Mouse (Mus musculus) kidney, adult 18-20 months (tissue): ENCODE measurements around the gene Gm4724.
"Not testable (repeated sequence)": the region's sequence is repeated elsewhere in the genome, so short reads cannot be mapped to it uniquely, and the experiment has no call there.

Experiments used
- DNase-seq: peaks from one replicate; pipeline ENCODE4 v3.0.0; 2021

Gm4724 gene

DNA sequence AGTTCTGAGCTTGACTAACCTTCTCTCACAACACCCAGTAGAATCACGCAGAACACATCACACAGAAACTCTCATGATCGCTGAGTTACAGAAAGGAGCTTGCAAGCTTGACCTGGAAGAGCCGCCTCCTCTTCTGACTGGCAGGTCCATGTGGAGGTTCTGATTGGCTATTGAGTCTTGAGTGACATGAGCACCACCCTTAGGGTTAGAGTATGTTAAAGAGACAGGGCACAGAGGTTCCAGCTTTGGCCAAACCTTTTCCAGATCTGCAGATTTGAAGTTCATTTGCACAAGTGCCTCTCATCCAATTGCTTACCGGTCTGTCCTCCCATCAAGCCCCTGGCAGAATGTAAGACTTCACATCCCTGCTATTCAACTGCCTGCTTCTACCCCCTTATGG is at the start of gene Gm4724:
Gene Gm4724 (minus strand): TSS at position 101 of the 400 bp plus-strand sequence.
- DNase-seq: not testable (repeated sequence)

DNA sequence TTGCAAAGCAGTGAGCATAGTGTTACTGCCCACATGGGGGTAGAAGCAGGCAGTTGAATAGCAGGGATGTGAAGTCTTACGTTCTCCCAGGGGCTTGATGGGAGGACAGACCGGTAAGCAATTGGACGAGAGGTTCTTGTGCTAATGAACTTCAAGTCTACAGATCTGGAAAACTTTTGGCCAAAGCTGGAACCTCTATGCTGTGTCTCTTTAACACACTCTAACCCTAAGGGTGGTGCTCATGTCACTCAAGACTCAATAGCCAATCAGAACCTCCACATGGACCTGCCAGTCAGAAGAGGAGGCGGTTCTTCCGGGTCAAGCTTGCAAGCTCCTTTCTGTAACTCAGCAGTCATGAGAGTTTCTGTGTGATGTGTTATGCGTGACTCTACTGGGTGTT is 34.1 kb upstream of the Gm4724 start, which contains the start of gene Zfp965:
Gene Zfp965 (plus strand): TSS at position 301 of the 400 bp plus-strand sequence.
- DNase-seq: not testable (repeated sequence)
